Mouse (Mus musculus) thymus, postnatal 25 days (tissue): ENCODE results near the gene Ltbr.
A peak's percentile ranks its signal among the peaks of the same experiment; 100 is the strongest.

Experiments used
- DNase-seq: peaks from one replicate; pipeline ENCODE4 v3.0.0; 2022

Gene Ltbr

GRCm38 (mm10) chr6:125313546-125314230, at the start of gene Ltbr:
Gene Ltbr, minus strand, starts transcription at chr6:125313885.
- DNase-seq = peak; percentile 42

GRCm38 (mm10) chr6:125363021-125363420, 49.3 kb upstream of the Ltbr start:
- DNase-seq = no peak

GRCm38 (mm10) chr6:125361467-125362291, 48.0 kb upstream of the Ltbr start:
- peak; percentile 29 for DNase-seq

- no peak for DNase-seq
These were observed 47.2 kb upstream of the Ltbr start for GRCm38 (mm10) chr6:125360846-125361245.

GRCm38 (mm10) chr6:125359999-125360398, 46.3 kb upstream of the Ltbr start:
- DNase-seq = no peak

GRCm38 (mm10) chr6:125357334-125357733, 43.6 kb upstream of the Ltbr start:
- no peak for DNase-seq

GRCm38 (mm10) chr6:125356264-125356663, 42.6 kb upstream of the Ltbr start:
- DNase-seq = no peak

- DNase-seq = peak; percentile 87
These were observed 41.6 kb upstream of the Ltbr start for GRCm38 (mm10) chr6:125355197-125355741.

GRCm38 (mm10) chr6:125354352-125355151, 40.9 kb upstream of the Ltbr start:
- DNase-seq = peak; percentile 27

- DNase-seq = peak; percentile 75
These were observed 40.0 kb upstream of the Ltbr start for GRCm38 (mm10) chr6:125353655-125354054.

GRCm38 (mm10) chr6:125353221-125353620, 39.5 kb upstream of the Ltbr start:
- DNase-seq = no peak

GRCm38 (mm10) chr6:125352811-125353210, 39.1 kb upstream of the Ltbr start:
- DNase-seq = peak; percentile 66

GRCm38 (mm10) chr6:125352046-125352384, 38.3 kb upstream of the Ltbr start:
- no peak for DNase-seq

GRCm38 (mm10) chr6:125351368-125352045, 37.8 kb upstream of the Ltbr start:
- DNase-seq = no peak

- no peak for DNase-seq
These were observed 37.3 kb upstream of the Ltbr start for GRCm38 (mm10) chr6:125350995-125351324.

GRCm38 (mm10) chr6:125350231-125350994, 36.7 kb upstream of the Ltbr start:
- DNase-seq = no peak

GRCm38 (mm10) chr6:125349575-125350230, 36.0 kb upstream of the Ltbr start:
- DNase-seq = peak; percentile 76

- no peak for DNase-seq
These were observed 35.3 kb upstream of the Ltbr start, which contains the start of gene Tnfrsf1a for GRCm38 (mm10) chr6:125348721-125349574. Gene Tnfrsf1a, plus strand, starts transcription at chr6:125349362.

GRCm38 (mm10) chr6:125346029-125346428, 32.3 kb upstream of the Ltbr start:
- DNase-seq = no peak

- no peak for DNase-seq
These were observed 31.9 kb upstream of the Ltbr start for GRCm38 (mm10) chr6:125345625-125346024.
